Mouse (Mus musculus) liver, embryonic 15.5 days (tissue): ENCODE data around the gene Tsen34. TPM values are rescaled to one million over a fixed set of nuclear protein-coding genes. Genes with fewer than 3 reads are reported as not detected.
"Not testable (repeated sequence)": the region's sequence is repeated elsewhere in the genome, so short reads cannot be mapped to it uniquely, and the experiment has no call there.

ENCODE experiments used
- ATAC-seq: fragments of 200-750 bp; cut with Nextera tagmentation; 2 replicates; pipeline ENCODE4 v1.8.0; 2017; ENCODE audit warnings: moderate number of reproducible peaks, mild to moderate bottlenecking, moderate library complexity; ENCODE audit not compliant: insufficient read depth
- H3K27ac ChIP-seq: fragments of 300-500 bp; sonication (generic); replicated peaks from 2 replicates; pipeline ENCODE4 v1.5.1; 2015; ENCODE audit warnings: mild to moderate bottlenecking, inconsistent platforms
- H3K27me3 ChIP-seq: fragments of 300-500 bp; sonication (generic); 2 replicates; pipeline ENCODE4 v1.6.1; 2015; ENCODE audit warnings: mild to moderate bottlenecking, inconsistent platforms
- H3K36me3 ChIP-seq: fragments of 300-500 bp; sonication (generic); replicated peaks from 2 replicates; pipeline ENCODE4 v1.6.1; 2015; ENCODE audit warnings: moderate library complexity, mild to moderate bottlenecking, inconsistent platforms
- H3K4me1 ChIP-seq: fragments of 300-500 bp; sonication (generic); replicated peaks from 2 replicates; pipeline ENCODE4 v1.6.1; 2015; ENCODE audit warnings: inconsistent platforms
- H3K4me2 ChIP-seq: fragments of 300-500 bp; sonication (generic); 2 replicates; pipeline ENCODE4 v1.6.1; 2015; ENCODE audit warnings: moderate library complexity, mild to moderate bottlenecking, inconsistent platforms
- H3K4me3 ChIP-seq: fragments of 300-500 bp; sonication (generic); replicated peaks from 2 replicates; pipeline ENCODE4 v1.5.1; 2015; ENCODE audit warnings: mild to moderate bottlenecking, inconsistent platforms
- H3K9ac ChIP-seq: fragments of 300-500 bp; sonication (generic); 2 replicates; pipeline ENCODE4 v1.6.1; 2015; ENCODE audit warnings: moderate library complexity, mild to moderate bottlenecking, inconsistent platforms
- H3K9me3 ChIP-seq: fragments of 300-500 bp; sonication (generic); replicated peaks from 2 replicates; pipeline ENCODE4 v1.6.1; 2016; ENCODE audit warnings: inconsistent platforms
- WGBS: fragments of 180-500 bp; shearing (Covaris S2); methylation state at CpG from one replicate; pipeline ENCODE4 v1.1.7; 2015; ENCODE audit warnings: mixed read lengths; ENCODE audit not compliant: insufficient replicate concordance; 5-methylcytosine and 5-hydroxymethylcytosine counted together
- polyA plus RNA-seq: library from polyadenylated mRNA; unstranded; fragments of >200 nt; fragmentation: Nextera tagmentation; extraction: Ambion mirVana; gene quantifications from 2 replicates; pipeline ENCODE4 v1.2.1, GENCODE M21; 2015

Gene Tsen34
- polyA plus RNA-seq, 1 experiment from 2014 or later, result 43.9 TPM

DNA sequence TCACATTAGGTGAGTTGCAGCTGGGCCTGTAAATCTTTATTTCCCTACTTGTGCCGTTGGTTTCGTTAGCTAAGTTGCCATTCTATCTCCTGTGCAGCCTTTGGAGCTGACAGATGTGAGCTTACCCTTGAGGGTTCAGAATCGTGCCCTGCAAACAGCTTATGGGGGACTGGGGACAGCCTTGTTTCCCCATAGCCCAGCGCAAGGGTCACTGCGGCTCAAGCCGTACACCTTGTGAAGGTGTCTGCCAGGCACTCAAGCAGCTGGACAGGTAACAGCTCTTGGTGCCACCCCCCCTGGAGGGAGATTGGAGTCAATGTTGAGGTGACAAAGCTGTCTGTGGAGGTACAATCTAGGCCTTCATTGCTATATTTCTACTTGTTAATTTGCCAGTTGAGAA, 13.2 kb downstream of the Tsen34 start:
- H3K4me1 ChIP-seq, result peaks cover 31% of the 10 kb centered on the region
- H3K9ac ChIP-seq, result peak overlapping the region; percentile 66
- peak overlapping the region; percentile 93 for H3K27ac ChIP-seq
- H3K4me3 ChIP-seq, result peak overlapping the region; percentile 75
- 16% methylated on average over 6 of the region's 6 CpGs for WGBS
- H3K36me3 ChIP-seq, result peaks cover 35% of the 10 kb centered on the region
- H3K27me3 ChIP-seq, result no peaks in the 10 kb centered on the region
- peak overlapping the region; percentile 83 for H3K4me2 ChIP-seq
- H3K9me3 ChIP-seq, result no peaks in the 10 kb centered on the region
- ATAC-seq, result no peak

DNA sequence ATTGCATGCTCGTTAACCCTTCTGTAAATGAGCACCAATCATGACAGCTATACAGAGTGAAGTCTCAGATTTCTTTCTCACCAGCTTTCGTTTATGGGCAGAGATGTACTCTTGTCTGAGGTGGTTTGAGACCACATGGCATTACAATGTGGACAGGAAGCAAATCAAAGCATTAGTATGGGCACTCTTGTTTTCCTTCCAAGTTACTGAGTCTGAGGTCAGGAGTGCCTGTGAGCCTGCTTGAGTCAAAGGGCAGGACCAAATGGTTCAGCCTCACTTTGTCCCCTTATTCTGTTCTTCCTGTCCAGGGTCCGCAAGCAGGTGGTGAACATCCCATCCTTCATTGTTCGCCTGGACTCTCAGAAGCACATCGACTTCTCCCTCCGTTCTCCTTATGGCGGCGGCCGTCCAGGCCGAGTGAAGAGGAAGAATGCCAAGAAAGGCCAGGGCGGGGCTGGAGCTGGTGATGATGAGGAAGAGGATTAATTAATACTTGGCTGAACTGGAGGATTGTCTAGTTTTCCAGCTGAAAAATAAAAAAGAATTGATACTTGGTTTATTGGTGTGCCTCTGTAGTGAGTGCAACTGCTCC, 13.8 kb downstream of the Tsen34 start:
- 30% methylated on average over 11 of the region's 11 CpGs for WGBS
- ATAC-seq, result no peak
- Histone ChIP-seq H3K36me3 (peaks cover 35% of the 10 kb centered on the region), H3K9ac (peak overlapping the region; percentile 66), H3K27me3 (no peaks in the 10 kb centered on the region), H3K4me3 (peak overlapping the region; percentile 75), H3K9me3 (no peaks in the 10 kb centered on the region), H3K27ac (peak overlapping the region; percentile 93), H3K4me1 (peaks cover 31% of the 10 kb centered on the region), H3K4me2 (peak overlapping the region; percentile 83)

DNA sequence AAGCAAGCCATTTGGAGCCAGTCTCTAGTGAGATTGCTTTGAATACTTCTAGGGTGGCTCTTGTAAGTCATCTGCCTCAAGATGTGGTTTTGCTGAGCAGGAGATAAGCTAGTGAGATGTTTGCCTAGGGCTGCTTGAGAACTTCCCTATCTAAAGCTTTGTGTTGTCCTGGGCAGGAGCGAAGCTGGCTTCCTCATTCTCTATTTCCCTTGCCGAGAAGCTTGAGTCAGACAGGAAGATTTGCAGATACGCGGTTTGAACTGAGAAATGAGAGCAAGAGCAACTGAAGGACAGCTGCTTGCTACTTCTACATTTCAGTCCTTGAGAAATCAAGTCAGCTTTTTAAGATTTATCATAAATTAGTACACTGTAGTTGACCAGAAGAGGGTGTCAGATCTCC, 14.4 kb downstream of the Tsen34 start:
- no peaks in the 10 kb centered on the region for H3K9me3 ChIP-seq
- H3K27me3 ChIP-seq, result no peaks in the 10 kb centered on the region
- 20% methylated on average over 4 of the region's 4 CpGs for WGBS
- peak overlapping the region; percentile 93; the same call in 1 of the 2 replicates for H3K27ac ChIP-seq
- peak overlapping the region; percentile 75; the same call in 1 of the 2 replicates for H3K4me3 ChIP-seq
- H3K4me2 ChIP-seq, result 0 out of 2 replicates have a peak overlapping the region, but pooled peaks have one; percentile 83
- H3K36me3 ChIP-seq, result peaks cover 35% of the 10 kb centered on the region
- H3K9ac ChIP-seq, result no peak overlapping the region
- H3K4me1 ChIP-seq, result peaks cover 31% of the 10 kb centered on the region
- no peak for ATAC-seq

DNA sequence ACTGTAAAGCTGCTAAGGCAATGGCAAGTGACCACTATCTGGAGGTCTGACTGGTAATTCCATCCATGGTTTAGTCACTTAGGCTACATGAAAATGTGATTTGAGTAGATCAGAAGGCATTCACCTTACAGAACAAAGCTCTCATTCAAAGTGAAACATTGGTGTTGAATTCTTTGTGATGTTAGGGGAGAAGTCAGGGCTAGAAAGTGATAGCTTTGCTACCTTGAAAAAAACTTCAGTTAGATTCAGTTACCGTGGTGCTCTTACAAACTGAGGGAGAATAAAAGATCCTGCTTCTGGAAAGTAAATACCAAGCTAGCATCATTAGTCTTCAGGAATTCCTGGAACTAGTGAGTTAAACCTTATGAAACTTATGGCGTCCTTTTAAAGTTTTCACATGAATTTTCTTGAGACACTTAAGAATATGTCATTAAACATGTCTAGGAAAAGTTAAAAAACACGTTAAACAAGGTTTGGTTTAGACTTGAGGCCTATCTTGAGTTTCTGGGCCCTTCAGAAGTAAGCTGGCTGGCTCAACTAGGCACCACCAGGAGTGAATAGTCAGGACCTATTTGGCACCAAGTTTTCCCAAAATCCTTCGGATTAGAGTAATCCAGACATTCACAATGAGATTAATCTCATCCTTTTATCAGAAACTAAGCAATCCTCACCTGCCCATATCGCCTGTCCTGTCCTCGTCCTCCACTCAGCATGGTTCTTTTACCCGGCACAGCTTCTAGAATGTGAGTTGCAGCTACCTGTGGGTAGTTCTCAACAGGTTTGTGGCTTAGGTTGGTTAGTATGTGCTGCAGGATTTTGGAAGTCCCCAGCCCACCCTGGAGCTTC, 15.1 kb downstream of the Tsen34 start:
- H3K27me3 ChIP-seq, result no peaks in the 10 kb centered on the region
- no peak overlapping the region for H3K4me3 ChIP-seq
- WGBS, result 26% methylated on average over 7 of the region's 7 CpGs
- no peaks in the 10 kb centered on the region for H3K9me3 ChIP-seq
- H3K4me1 ChIP-seq, result peaks cover 28% of the 10 kb centered on the region
- H3K36me3 ChIP-seq, result peaks cover 35% of the 10 kb centered on the region
- ATAC-seq, result no peak
- H3K4me2 ChIP-seq, result no peak overlapping the region
- peak overlapping the region; percentile 43; the same call in 1 of the 2 replicates for H3K27ac ChIP-seq
- H3K9ac ChIP-seq, result no peak overlapping the region

DNA sequence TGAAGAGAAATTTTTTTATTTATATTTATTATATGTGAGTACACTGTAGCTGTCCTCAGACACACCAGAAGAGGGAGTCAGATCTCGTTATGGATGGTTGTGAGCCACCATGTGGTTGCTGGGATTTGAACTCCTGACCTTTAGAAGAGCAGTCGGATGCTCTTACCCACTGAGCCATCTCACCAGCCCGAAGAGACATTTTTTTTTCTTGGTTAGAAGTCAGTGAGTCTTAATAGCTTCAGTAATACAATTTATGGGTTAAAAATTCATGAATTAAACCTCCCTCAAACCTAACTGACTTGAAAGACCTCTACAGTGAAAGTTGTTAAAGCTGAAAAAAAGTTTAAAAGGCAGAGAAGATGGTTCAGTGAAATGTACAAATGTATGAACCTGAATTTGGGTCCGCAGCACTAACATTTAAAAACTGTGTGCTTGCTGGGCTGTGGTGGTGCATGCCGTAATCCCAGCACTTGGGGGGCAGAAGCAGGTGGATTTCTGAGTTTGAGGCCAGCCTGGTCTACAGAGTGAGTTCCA, 15.9 kb downstream of the Tsen34 start:
- H3K9me3 ChIP-seq, H3K4me2 ChIP-seq, ATAC-seq, H3K4me3 ChIP-seq, H3K27me3 ChIP-seq, H3K9ac ChIP-seq: not testable (repeated sequence)
- Histone ChIP-seq H3K36me3 (peaks cover 35% of the 10 kb centered on the region), H3K27ac (0 out of 2 replicates have a peak overlapping the region, but pooled peaks have one; percentile 43), H3K4me1 (peaks cover 22% of the 10 kb centered on the region)
- WGBS, result 23% methylated on average over 5 of the region's 5 CpGs

DNA sequence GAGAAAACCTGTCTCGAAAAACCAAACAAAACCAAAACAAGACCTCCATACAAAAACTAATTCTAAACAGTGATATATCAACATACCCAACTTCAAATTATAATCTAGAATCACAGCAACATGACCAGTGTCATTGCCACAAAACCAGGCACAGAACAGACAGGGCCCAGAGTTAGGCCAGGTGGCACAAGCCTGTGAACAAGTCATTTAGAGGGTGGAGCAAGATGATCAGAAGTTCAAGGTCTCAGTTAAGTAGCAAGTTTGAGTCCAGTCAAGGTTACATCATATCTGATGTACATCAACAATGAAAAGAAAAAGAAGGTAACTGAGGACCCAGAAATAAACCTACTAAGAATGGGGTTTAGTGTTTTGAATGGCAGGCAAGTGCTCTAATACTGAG, 16.3 kb downstream of the Tsen34 start:
- Histone ChIP-seq H3K4me1 (peaks cover 21% of the 10 kb centered on the region), H3K27ac (no peak overlapping the region), H3K36me3 (peaks cover 35% of the 10 kb centered on the region), H3K4me2 (no peak overlapping the region), H3K9ac (no peak overlapping the region), H3K9me3 (no peaks in the 10 kb centered on the region), H3K4me3 (no peak overlapping the region), H3K27me3 (no peaks in the 10 kb centered on the region)
- 39% methylated on average over 1 of the region's 1 CpGs for WGBS
- no peak for ATAC-seq

DNA sequence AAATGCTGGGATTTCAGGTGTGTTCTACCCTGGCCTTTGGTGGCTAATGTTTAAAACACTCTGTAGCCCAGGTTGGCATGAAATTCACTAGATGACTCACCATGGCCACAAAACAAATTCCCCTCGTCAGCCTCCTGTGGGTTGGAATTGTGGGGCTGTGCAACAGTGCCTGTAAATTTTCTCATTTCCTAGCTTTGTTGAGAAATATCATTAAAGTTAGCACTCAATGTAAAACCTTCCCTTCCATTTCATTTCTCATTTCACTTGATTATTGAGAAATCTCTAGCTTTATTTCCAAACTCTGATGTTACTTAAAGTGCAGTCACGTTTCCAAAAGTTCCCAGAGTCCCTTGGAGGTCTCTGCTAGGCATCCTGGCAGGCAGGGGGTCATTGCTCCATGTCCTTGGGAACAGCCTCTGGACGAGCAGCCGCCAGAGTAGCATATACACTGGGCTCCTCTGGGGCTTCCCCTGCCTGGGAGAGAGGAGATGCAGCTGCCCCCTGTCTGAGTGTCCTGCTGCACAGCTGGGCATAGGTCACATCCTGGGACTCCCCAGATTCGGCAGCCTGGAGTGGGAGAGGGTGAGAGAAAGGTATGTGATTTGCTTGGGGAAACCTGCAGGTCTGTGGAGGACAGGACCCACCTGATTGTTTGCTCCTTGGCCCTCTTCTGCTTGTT, 19.7 kb downstream of the Tsen34 start:
- no peak overlapping the region for H3K4me2 ChIP-seq
- no peak for ATAC-seq
- H3K36me3 ChIP-seq, result peaks cover 10% of the 10 kb centered on the region
- no peaks in the 10 kb centered on the region for H3K4me1 ChIP-seq
- no peak overlapping the region for H3K27ac ChIP-seq
- no peaks in the 10 kb centered on the region for H3K9me3 ChIP-seq
- H3K9ac ChIP-seq, result no peak overlapping the region
- no peak overlapping the region for H3K4me3 ChIP-seq
- H3K27me3 ChIP-seq, result no peaks in the 10 kb centered on the region
- 37% methylated on average over 5 of the region's 5 CpGs for WGBS

DNA sequence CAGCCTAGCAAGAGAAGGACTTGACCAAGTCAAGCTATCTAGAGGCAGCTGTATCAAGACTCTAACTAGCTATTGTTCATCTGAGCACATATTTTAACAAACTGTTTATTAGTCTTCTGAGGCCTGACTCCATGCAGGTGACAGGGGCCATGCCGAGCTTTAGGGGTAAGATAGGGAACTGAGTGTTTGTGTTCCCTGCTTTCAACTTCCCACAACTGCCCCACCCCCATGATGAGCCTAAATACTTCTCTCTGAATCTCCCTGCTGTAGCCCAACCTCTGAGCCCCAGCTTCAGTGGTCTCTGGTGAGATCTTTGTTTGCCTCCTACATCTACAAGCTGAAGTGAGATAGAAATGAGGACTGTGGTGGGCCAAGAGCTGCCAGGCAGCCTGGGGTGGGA, 22.6 kb downstream of the Tsen34 start:
- ATAC-seq, result no peak
- 8% methylated on average over 1 of the region's 1 CpGs for WGBS
- H3K4me2 ChIP-seq, result no peak overlapping the region; the same call in 1 of the 2 replicates

DNA sequence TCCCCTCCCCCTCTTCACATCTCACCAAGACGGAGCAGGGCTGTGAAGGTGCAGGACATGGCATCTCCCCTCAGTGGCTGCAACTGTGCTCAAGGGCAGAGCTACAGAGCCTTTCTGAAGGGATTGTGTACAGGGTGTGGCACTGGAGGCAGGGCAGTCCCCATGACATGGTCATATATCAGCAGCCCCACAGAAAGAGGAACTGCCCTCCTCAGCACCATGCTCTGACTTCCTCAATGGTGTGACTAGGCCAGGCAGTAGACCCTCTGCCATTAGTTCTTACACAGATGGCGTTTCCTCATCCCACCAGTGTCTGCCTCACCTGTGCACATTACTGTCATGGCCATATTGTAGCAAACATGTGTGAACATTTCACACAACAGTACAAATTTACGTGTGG, 27.6 kb downstream of the Tsen34 start, which contains the start of gene Pirb:
TSS of gene Pirb (minus strand) at position 124 of the 400 bp plus-strand sequence.
- not testable (repeated sequence) for H3K9me3 ChIP-seq, H3K9ac ChIP-seq, H3K27ac ChIP-seq, H3K4me2 ChIP-seq, ATAC-seq, H3K36me3 ChIP-seq, H3K4me1 ChIP-seq, H3K4me3 ChIP-seq, H3K27me3 ChIP-seq
- WGBS, result 12% methylated on average over 1 of the region's 3 CpGs

More for the DNA sequence above, 22.6 kb downstream of the Tsen34 start:
- H3K9ac ChIP-seq, result no peak overlapping the region
- H3K4me1 ChIP-seq, result no peaks in the 10 kb centered on the region
- no peaks in the 10 kb centered on the region for H3K36me3 ChIP-seq
- no peaks in the 10 kb centered on the region for H3K9me3 ChIP-seq
- H3K4me3 ChIP-seq, result no peak overlapping the region
- no peak overlapping the region for H3K27ac ChIP-seq
- H3K27me3 ChIP-seq, result no peaks in the 10 kb centered on the region

DNA sequence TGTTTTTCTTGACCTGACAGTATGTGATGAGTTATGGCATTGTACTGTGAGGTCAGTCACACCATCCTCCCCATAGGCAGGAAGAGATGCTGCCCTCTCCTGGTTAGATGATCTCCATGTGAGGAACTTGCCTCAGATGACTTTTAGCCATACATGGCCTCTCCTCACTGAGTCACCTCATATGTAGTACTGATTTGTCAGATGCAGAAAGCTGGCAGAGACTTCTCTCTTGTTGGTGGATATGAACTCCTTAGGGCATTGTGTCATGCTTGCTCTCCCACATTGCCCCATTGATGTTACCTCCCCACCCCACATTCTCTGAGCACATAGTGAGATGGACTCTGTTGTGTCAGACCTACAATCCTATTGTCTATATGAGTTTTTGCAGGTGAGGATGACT, 32.8 kb downstream of the Tsen34 start:
- not testable (repeated sequence) for H3K4me1 ChIP-seq, H3K36me3 ChIP-seq, H3K4me3 ChIP-seq, H3K9ac ChIP-seq, H3K27ac ChIP-seq, H3K9me3 ChIP-seq, H3K27me3 ChIP-seq, H3K4me2 ChIP-seq, ATAC-seq

DNA sequence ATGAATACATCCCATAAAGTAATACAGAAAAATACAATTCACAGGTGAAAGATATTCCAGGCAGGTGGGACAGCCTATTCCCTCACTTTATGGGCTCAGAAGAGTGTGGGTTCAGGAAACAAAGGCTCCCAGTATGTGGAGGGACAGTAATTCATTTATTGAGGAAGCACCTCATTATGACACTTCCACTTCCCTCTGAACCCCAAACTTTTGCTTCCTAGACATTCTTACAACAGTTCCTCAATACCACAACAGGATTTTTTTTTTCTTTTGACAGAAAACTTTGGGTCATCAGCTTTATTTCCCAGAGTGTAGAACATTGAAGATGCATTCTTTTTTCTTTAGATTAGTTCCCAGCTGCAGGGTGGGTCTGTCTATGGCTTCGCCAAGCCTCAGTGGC, 40.0 kb downstream of the Tsen34 start:
- not testable (repeated sequence) for H3K4me3 ChIP-seq, H3K27ac ChIP-seq, H3K9ac ChIP-seq, H3K36me3 ChIP-seq, H3K4me2 ChIP-seq, H3K27me3 ChIP-seq, ATAC-seq, H3K9me3 ChIP-seq, H3K4me1 ChIP-seq
- WGBS, result no CpG with 5 or more reads among the region's 1 CpGs
